Mouse (Mus musculus) liver, adult 2 months (tissue): ENCODE results near the gene Siah2.

Experiments used
- CTCF ChIP-seq: fragments of 200-500 bp; IDR thresholded peaks from 2 replicates; pipeline ENCODE4 v1.5.1; 2011; ENCODE audit warnings: low read depth, low read length, control low read depth
- POLR2A ChIP-seq: fragments of 200-500 bp; IDR thresholded peaks from 2 replicates; pipeline ENCODE4 v1.6.1; 2011; ENCODE audit warnings: low read length, control low read depth; ENCODE audit not compliant: insufficient read depth; ENCODE audit errors: extremely low read depth

DNA sequence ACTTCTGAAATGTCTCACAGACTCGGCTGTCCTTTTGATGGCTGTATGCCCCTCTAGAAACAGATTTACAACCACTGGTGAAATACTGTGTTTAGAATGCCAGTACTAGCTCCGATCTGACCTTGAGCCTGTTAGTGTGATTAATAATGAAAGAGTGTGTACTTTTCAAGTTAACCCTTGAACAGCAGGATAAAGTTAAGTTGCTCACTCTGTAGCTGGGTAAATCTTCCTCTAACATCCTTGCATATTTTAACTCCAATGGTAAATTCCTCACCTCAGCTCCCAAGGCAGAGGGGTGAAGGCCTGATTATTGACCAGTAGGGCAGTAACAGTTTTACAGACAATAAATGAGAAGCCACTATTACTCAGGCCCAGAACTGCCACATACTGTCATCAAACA is 10.4 kb downstream of the Siah2 start:
- TF ChIP-seq POLR2A (no peak), CTCF (no peak)
